Mouse (Mus musculus) megakaryocyte progenitor cell, adult 5-6 weeks (primary cell): Measurements from ENCODE around the gene Rdh14. TPM values are rescaled to one million over a fixed set of nuclear protein-coding genes. Genes with fewer than 3 reads are reported as not detected.
A peak's percentile ranks its signal among the peaks of the same experiment; 100 is the strongest.

Experiments
- ATAC-seq: replicated peaks from 2 replicates; pipeline ENCODE4 v1.8.0; 2016; ENCODE audit warnings: mild to moderate bottlenecking, moderate TSS enrichment, inconsistent platforms; ENCODE audit not compliant: poor library complexity
- total RNA-seq, 2 experiments: library from RNA; stranded (forward) in 1 of 2; stranded (reverse) in 1 of 2; fragments of 157-497, 149-512 nt in 1 of 2; fragments of 200-1000 nt in 1 of 2; gene quantifications; 2 replicates each; pipeline versions ENCODE4 v1.2.3 to v1.2.4; 2015 to 2017

Rdh14 gene
- total RNA-seq (2015) (17.0 and 17.7 TPM in 2 replicates), total RNA-seq (2017) (7.4 and 8.0 TPM in 2 replicates)

DNA sequence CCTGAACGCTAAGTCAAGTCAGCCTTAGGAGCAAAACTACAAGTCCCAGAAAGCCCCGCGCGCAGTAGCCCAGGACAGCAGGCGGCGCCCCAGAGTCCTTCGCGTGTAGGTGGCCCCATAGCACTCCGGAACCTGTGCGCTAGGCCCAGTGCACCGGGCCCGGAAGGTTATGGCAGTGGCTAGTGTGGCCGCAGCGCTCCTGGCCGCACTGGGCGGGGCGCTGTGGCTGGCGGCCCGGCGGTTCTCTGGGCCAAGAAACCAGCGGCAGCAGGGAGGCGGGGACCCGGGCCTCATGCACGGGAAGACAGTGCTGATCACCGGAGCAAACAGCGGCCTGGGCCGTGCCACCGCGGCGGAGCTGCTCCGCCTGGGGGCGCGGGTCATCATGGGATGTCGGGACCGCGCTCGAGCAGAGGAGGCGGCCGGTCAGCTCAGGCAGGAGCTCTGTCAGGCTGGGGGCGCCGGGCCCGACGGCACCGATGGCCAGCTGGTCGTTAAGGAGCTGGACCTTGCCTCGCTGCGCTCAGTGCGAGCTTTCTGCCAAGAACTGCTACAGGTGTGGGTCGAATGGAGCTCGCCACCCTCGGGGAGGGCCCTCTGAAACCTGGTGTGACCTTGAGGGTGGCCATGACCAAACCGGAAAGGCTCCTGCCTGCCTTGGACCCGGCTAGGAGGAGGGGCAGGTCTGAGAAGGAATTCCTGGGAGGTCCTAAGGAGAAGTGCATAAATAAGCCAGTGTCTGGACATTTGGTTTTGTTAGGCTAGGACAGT lies at the start of gene Rdh14:
Gene Rdh14, plus strand, starts transcription at position 102 of the 771 bp plus-strand sequence.
- peak; percentile 96 for ATAC-seq

DNA sequence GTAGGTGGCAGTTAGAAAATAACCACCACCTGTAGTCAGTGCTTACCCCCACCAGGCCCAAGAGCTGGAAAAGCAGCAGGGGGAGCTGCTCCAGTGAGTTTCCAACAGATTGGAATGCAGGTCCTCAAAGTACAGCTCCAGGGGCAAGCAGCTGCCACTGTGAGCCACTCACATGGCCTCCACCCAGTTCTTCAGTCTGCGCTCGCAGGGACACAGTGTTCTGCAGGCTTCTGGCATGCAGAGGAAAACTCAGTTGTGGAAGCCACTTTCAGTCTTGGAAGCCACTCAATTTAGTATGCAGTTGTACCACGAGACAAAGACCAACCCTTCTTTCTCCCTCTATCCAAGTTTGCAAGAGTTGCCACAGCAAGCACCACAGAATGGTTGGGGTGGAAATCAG lies 39.9 kb upstream of the Rdh14 start:
- no peak for ATAC-seq

DNA sequence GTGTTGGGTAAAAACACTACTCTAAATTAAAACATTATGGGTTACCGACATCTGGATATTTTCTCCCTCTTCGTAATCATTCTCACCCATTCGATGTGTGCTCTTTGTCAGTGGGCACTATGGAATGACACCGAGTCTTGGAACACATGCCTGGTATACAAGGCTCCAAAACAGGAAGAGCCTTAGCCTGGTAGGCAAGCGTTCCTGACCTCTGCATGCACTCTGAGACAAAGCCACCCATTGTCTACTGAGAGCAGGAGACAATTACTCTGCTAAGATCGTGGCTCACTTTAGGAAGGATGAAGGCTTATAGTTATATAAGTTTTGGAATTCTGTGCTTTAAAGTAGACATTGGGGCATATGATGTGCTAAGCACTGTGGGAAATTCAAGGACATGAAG lies 32.8 kb upstream of the Rdh14 start:
- ATAC-seq, result no peak

DNA sequence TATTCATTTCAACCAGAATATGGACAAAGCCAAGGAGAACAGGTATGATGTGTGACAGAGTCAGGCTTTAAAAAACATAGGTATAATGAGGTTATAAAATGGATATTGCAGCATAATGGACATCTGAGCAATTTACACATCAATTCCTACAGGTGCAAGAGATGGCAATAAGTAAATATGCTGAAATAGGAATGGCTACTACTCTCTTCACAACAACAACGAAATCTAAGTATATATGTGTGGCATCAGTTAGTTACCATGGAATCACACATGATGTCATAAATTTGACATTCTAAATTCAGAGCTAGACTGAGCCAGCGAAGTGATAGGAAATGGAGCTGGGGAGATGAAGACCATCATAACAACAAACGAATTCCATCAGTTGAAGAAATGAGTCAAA lies 20.9 kb upstream of the Rdh14 start, which contains the start of gene Nt5c1b:
Gene Nt5c1b, plus strand, starts transcription at position 301 of the 400 bp plus-strand sequence.
- ATAC-seq, result no peak

DNA sequence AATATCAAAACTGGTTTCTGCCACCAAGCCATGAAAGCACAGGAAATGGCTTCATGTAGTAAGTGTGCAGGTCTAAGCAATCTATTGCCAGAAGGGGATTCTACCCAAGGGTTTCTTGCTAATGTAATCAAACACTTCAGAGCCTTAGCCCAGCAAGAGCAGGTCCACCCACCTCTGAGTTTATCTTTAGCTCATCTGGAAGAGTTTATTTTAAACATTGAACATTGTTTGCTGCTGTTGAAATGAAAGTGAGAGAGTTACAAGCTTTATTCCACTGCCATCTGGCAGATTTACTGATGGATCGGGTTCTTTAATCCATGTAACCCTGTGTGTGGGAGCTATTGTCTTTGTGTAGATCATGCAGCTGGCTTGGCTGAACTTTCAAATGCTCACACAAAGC lies 10.2 kb downstream of the Rdh14 start:
- no peak for ATAC-seq

DNA sequence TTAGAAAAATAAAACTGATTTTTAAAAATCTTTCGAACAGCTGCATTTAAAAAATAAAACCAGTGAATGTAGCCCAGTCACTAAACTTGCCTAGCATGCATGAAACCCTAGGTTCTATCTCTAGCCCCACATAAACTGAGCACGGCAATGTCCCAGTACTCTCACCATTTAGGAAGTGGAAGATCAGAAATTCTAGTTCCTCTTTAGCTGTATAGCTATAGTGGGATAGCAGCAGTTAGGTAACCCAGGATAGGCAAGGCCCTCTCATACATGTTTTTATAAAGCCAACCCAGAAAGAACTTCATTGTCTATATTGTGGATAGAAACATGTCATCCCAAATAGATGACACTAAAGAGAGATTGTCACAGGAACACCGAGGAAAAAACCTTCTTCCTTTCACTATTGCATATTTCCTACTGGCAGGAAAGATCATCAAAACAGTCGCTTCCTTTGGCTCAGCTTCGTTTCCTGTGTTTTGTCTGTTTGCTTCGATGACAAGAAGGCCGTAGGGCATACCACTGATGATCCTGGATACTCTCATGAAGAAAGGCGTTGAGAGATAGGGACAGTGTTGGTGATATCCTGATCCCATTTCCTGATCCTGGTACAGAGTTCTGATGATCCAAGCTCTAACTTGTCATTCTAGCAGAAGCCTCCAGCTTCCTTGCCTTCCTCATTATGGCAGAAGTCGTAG lies 12.0 kb downstream of the Rdh14 start:
- peak; percentile 73; the same call in 1 of the 2 replicates for ATAC-seq

DNA sequence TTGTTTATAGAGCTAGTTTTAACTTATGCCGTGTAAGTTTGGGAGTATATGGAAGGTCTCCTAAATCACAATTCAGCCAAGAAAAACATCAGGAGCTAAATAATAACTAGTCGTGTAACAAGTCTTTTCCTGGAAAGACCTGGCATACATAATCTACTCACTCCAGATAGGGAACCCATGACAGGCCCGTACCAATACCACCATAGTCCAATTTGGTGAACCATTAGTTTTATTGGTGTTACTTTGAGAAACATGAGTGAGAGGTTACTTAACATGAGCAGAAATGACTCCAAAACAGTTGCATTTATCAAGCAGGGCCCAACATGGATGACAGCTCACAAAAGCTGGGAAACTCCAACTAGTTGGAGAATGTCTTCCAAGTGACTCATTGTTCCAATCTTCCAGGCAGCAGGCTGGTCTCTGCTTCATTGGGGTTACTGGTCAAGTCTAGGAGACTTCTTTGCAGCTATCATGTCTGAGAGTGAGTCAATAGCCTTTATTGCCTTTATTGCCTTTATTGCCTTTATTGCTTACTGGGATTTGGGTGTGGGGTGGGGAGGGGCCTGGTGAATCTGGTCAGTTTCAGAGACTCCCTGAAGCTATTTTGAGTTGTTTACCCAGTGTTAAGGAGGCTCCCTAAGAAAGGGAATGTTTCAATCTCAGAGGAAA lies 20.1 kb downstream of the Rdh14 start:
- no peak for ATAC-seq

DNA sequence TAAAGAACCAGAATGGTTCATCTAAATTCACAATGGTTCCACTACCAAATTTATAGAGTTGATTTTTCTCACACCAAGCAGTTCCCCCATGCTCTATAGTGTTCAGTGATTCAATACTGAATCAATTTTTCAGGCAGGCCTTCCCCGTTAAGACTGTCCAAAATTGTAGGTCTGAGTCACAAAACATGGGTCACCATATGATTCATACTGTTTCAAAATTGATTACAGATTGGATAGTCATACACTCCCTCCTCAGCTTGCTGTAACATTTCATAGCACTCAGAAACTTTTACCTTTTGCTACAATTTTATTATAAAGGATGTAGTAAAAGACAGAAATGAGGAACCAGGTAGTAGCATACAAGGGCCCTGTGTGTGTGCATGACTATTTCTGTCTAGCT lies 20.9 kb downstream of the Rdh14 start:
- ATAC-seq, result no peak

DNA sequence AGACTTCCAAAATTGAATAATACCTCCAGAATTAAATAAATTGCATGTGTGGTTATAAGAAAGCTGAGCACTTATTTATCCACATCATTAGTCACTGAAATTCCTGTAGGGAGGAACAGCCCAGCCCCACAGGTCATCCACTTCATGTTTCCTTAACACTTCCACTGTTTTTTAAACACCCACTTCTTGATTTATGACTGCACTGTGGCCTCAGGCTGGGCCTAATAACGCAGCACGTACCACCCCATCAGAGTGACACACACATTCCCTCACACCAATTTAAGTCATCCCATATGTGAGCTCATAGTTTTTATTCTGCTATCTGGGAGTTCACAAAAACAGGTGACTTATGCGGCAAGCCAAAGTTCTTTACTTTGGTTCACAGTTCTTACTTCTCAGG lies 31.8 kb downstream of the Rdh14 start:
- no peak for ATAC-seq

DNA sequence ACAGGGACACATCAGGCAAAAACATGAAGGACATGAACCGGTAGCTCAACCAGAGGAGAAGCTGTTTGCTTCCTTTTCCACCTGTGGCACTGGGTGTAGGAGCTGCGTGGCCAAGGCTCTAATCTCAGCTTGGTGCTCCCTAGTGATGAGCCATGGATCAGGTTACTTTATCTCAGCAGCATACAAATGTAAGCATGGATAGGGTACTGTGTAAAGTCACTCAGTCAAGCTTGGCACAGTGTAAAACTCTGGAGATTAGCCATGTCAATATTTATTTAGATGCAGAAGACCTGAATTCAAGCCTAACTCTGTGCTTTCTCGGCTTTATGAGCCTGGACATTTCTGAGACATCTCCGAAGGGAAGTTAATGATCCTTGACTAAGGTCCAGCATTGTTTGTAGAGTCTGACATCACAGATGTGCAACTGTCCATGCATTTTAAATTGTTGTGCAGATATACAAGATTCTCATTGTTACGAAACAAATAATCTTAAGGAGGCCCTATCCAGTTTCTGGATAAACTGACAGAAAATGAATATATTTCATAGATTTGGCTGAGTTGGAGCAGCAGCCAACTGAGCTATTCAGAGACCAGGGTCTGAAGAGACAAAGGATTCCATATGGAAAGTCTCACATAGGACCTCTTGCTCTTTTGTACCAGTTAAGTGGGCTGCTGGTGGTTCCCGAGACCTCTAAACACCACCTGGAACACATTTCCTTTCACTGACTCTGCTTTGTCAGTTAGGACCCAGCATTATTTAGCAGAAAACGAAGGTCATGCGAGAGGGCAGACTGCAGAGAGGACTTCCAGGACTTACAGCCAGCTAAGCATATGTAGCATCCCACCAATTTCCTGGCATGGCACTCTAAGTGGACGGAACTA lies 35.7 kb downstream of the Rdh14 start:
- no peak for ATAC-seq

DNA sequence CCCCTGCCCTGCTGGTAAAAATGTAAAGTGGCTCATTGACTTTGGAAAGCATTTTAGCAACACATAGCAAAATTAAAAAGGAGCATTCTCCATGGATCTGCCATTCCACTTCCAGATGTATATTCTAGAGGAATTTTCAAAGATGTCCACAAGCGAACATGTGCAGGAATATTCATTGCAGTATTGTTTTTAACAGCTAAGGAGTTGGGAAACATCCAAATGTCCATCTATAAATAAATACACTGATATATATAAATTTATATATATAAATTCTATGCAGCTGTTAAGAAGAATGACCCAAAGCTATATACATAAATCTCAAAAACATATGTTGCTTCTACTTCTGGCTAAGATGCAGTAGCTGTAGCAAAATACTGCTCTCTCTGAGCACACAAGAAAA lies 40.4 kb downstream of the Rdh14 start:
- no peak for ATAC-seq

DNA sequence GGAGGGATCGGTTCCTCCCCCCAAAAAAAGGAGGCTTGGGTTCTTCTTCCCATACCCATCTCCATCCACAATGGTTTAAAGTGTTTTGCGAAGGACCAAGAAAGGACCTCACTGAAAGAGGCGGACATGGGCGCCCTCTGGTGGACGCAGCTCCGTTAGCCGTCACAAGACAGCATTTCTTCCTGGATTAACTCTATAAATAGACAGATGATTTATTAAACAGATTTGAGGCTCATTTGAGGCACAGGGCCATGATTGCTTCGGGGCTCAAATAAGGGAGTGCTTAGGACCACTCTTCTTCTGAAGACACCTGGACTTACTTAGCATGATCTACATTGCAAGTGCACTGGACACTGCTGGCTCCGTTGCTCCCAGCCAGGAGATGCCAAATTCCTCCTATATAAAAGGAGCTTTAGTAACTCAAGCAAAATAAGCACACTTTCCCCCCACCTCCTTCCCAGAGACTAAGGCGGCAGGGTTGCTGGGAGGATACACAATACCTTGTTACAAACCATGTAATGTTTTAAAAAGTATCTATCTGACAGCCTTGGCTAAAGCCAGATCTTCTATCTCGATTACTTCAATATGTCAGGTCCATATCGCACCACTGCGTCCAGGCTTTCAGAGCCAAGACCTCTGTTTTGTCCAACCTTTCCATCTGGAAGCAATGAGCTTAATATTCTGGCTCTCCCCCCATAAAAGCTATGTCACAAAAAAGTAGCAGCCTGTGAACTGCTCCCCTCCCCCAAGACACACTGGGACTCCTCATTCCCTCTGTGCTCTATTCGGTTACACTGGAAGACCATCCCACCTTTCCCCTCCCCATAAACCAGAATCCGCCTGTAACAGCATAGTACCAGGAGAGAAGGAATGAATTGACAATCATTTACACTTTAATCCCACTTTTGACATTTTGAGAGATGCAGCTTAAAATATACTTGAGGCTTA lies 47.8 kb downstream of the Rdh14 start:
- ATAC-seq, result peak; percentile 91

DNA sequence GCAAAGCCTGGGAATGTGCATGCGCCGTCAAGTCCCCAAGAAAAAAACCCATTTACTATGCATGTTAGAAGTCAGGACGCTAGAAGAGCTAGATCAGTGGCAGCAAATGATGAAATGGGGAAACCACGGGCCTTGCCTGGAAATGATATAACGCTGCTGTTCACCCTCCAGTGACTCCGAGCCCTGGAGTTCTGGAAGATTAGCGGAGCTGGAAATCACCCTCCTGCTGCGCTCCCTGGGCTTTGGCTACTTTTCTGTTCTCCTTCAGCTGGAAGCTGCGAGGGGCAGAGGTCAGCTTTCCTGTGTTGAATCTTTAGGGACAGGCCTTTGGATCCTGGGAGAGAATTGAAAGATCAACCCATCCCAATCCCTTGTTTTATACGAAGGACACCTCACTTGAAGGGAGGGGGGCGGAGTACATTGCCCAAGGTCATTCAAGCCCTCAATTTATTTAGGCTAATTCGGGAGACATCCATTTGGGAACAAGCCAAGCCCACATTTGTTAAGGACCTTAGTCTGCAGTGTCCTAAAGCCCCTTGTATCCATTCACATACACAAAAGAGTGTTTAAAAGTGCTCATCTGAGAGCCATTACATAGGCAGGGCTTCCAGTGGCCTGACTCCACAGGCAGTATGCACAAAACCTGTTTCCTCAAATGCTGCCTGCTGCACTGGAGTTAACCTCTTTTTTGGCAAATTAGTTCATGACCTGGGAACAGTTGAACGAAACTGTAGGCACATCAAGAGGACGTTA lies 49.1 kb downstream of the Rdh14 start:
- ATAC-seq, result no peak

Other genes with a start within 250 kb of the Rdh14 start
- gene Nt5c1b, start 20.8 kb upstream of the Rdh14 start, total RNA-seq (2015), result not detected in 2 replicates
- not detected in 2 replicates for gene Nt5c1b, start 20.8 kb upstream of the Rdh14 start, total RNA-seq (2017)